Mouse (Mus musculus) frontal cortex, postnatal 36 days (tissue): Measurements from ENCODE around the gene Nrp2.

ENCODE experiments used
- DNase-seq, 2 experiments: peaks; one replicate each; pipeline ENCODE4 v3.0.0; 2022; ENCODE audit warnings: low spot score in 2 of 2

The Nrp2 gene

DNA sequence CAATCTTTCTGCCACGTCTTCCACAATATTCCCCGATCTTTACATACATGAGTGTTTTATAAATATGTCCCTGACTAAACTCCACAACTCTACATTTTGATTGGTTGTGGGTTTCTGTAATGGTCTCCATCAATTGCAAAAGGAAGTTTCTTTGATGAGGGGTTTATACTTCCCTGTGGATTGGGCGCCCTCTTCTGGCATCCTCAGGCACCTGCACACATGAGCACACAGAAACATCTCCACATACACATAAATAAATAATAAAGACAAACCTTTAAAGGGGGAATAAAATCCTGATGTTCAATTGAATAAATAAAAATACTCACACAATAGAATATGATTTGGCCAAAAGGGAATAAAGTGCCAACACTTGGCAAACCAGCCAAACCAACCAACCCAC is 117.1 kb downstream of the Nrp2 start:
- DNase-seq: no peak

DNA sequence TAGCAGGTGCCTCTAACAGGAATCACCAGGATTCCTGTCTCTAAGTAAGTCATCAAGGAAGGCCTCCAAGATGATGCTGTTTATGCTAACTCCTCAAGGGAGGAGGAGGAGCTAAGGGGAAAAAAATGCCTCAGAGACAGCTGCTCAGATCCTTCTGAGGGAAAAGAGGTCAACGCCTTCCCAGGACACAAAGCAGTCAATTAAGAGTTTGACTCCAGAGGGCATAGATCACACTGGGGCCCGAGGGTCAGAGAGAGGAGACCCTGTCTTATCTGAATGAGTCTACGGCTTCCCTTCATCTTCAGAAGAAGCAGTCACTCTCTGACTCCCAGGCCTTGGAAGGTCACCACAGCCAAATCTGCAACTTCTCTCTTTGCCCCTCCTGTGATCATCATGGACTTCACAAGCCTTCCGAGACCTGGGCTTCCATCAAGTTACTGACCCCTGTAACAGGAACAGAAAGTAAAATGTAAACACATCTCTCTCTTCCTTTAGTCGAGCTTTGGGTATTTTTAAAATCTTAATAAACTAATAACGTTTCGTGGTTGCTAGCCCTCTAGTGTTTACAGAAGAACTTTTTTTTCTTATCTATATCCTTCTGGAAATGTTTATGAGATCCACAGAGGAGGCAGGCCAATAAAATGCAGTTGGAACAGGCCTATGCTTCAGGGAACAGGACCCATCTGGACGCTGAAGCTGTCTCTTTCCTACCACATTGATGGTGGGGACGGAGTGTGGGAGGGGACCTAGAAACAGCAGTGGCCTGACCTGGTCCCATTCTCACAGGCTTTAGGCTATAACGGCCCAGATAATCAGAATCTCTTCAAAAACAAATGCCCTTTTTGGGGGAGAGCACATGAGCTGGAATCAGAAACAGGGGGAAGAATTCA is 118.7 kb downstream of the Nrp2 start:
- DNase-seq: no peak

DNA sequence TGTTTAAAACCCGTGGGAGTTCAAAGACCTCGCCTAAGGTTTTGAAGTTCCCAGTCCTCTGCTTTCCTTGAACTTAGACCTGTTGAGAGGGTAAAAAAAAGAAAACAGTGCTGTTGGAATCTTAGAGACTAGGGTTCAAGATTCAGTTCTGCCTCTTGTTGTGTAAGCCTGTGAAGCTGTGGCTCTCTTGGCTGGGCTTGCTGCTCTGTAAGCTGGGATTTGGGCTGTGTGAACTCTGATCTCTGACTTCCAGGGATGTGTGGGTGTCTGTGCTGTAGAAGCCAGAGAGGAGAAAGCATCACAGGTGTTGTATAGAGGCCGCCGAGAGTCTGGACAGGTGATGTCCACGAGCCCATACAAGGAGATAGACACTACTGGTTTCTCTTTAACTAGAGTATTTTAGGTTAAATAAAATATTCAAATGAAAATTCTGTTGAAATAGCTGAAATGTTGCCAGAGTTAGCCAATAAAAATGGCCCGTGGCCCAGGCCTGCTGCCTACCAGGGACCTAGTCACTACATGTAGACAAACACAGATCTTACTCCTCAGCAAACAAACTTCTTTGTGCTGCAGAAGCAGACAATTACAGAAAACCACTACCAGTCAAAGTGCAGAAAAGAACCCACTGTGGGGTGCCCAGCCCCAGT is 120.6 kb downstream of the Nrp2 start:
- no peak for DNase-seq

DNA sequence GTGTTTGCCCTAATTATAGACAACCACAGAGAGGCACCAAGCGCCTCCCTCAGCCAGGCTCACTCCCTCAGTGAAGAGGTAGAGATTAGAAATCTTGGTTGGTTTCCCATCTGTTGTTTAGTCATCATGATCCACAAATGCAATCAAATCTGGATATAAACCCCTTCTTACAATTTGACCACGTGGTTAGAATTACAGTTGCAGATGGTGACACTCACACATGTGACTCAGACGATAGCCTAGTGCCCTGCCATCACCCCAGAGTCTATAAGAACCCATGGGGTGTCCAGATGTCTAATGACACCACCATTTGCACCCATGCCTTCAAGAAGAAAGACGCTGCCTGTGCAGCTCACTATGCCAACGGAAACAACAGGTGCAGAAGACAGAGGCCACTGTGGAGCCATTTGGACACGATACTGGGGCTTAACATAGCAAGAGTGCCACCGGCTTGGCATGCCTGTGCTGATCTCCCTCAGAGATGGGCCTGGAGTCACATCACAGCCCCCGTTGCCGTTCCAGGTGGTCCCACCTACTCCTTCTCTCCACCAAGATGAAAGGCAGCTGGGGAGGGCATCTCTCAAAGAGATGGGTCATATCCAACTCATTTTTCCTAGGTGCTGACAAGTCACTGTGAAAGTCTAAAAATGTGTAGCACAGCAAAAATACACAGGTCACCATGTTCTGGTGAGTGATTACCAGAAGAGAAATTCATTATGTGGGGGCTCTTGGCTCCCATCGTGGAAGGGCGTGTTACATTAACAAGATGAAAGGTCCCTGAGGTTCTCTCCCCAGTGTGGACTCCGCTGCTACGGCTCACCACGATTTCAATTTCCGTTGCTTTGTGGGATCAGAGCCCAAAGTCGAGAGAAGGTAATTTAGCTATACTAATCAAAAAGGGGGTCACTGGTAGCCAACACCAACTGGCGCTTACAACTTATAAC is 123.0 kb downstream of the Nrp2 start:
- no peak for DNase-seq

DNA sequence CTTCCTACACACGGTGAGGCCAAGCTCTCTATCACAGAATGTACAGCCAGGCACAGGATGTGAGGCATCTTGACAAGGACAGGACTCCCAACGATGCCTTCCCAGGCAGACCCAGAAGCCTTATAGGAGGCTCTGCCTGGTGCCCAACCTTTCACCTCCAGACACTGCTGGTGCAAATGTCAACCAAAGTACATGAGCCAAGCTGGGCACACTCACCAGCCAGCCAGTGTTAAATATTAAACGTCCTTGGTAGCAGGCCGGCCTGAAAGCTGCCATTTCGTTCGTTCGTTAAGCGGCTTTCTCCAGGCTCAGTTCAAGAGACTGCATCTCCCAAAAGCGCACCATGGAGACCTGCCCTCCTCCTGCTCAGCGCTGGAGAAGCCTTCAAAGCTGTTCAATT is 124.2 kb downstream of the Nrp2 start:
- no peak for DNase-seq

DNA sequence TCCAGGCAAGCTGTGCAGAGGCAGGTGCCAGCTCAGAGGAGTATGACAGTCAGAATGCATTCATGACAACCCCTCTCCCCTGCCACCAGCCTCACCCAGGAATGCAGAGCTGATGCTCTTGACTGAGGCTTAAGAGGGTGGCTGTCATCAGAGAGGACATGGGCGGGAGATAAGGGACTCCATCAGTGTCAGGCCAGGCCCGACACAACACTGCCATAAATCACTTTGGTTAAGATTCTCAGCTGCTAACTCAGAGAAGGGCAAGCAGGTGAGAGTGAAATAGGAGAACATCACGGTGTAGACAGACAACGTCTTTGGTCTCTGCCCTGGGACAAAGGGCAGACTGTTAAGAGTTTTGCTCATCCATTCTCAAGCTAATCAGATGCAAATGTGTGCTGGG is 125.1 kb downstream of the Nrp2 start:
- no peak for DNase-seq

DNA sequence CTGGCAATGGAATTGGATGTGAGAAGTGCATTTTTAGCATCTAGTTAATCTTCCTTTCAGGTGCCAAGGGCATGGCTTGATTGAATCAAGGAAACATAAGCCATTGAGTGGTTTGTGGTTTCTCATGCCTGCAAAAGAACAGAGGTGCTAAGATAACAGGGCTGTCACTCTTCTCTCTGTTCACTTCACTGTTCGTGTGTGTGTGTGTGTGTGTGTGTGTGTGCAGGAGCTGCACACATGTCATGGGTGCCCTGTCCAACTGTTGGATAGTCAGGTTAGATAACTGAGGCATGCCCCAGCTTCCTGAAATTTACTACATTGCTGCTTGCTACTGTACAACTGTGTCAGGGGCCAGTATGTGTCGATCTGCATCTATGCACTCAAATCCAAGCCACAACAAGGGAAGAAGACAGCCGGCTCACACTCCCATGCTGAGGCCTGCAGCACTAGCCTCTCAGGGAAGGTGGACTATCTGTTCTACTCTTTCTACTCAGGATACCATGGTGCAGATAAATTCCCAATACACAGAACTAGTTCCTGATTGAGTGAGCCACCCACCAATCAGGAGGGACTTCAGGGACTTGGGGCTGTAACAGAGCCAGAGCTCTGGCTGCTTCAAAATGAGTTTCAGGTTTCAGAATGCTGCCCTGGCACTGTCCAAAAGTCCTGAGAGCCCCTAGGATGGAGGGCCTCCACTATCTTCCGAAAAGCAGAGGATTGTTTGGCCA is 126.8 kb downstream of the Nrp2 start:
- no peak for DNase-seq

DNA sequence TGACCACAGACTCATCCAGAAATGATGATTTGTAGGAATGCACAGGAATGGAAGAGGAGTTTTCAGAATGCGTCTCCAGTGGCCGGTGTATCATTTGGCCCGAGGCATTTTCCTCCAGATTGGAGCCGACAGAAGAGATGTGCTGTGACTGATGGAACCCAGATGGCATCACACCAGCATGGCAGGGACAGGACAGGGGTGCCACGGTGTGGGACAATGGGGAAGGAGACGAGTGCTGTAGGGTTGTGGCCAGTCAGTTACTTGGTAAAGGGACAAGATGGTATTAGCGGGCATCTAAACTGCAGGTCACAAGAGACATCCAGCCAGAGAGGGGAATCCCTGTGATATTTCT is 127.3 kb downstream of the Nrp2 start:
- DNase-seq: no peak

DNA sequence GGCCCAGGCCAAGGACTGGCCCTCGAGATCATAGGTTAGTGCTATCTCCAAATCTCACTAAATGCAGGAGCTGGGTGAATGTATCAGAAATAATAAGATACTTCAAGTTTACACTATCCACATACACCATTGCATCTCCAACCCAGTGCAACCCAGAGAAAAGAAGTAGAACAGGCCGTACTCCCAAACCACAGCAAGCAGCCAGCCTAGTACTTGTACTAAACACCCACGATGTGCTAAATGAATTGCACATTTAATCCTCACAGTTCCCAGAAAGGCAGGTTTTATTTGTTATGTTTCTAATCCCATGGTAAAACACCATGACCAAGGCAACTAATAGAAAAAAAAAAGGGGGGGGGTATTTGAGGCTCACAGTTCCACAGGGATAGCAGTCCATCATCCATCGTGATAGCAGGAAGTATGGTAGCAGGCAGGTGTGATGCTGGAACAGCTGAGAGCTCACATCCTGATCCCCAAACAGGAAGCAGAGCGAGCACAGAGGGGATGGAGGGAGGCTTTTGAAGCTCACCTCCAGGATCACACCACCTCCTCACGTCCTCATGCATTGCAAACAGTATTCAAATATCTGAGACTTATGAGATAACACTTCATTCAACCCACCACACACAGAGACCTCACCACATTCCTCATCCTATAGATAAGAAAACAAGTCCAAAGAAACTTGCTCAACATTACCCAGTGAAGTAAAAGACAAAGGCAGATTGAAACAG is 128.8 kb downstream of the Nrp2 start:
- no peak for DNase-seq

DNA sequence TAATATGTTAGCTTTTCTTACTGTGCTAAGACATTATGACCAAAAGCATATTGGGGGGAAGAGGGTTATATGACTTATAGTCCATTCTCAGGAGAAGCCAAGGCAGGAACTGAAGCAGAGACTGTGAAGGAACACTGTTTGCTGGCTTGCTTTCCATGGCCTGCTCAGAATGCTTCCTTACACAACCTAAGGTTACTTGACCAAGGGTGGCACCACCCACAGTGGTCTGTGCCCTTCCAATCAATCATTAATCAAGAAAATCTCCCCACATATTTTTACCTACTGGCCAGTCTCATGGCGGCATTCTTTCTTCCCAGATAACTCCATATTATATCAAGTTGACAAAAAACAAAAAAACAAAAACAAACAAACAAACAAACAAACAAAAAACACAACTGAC is 130.3 kb downstream of the Nrp2 start:
- DNase-seq: no peak

DNA sequence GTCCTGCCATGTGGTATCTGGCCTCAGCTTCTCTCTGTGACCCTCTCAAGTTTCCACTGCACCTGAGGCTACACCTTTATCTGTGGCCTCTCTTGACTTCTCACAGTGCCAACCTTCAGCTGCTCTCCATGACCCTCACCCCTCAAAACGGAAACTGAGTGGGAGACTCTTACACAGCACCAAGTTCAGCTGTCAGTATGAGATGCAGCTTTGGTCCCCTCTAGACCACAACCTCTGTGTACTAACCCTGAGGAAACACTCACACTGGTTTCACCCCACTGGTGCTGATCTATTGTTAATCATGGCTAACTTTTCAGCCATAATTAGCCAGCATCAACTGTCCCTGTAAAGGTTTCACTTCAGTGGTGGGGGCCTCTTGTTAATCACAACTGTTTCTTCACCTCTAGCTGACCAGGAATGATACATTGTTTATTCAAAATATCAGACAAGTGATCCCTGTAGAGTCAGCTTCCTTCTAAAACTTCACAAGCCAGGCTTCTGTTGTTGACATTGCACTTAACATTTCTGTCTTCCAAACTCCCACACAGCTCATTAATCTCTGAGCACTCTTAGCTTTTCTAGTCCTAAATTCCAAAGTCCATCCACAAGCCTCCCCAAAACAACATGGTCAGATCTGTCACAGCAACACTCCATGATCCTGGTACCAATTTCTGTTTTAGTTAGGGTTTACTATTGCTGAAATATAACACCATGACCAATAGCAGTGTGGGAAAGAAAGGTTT is 131.5 kb downstream of the Nrp2 start:
- no peak for DNase-seq

DNA sequence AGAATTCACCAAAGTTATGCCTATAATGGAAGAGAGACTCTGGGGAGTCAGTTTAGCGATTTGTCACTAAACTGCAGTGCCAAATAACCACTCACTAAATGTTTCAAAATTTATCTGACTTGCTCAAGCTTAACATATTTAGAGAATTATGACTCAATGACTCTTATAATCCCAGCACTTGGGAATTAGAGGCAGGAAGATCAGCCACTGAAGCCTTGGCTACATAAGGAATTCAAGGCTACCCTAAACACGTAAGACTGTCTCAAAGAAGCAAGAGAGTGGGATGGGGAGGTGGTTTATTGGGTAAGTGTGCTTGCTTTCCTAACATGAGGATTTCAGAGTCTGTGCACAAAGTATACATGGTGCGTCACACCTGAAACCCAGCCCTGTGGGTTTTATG is 135.0 kb downstream of the Nrp2 start:
- no peak for DNase-seq

DNA sequence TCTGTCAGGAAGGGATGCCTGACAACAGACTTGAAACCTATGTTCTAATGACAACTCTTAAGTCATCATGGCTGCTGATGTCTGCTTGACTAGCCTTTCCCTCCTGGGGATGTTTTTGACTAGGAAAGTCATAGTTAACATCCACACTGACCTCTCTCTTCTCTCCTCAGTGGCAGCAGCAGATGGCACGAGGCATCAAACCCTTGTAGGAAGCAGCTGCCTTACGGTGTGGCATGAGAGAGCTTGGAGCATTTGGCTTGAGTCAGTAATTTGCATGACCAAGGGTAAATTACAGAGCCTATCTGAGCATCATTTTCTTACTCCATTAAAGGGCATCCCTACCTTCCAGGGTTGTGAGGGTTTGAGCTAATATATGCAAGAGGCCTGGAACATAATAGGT is 135.5 kb downstream of the Nrp2 start:
- no peak for DNase-seq

DNA sequence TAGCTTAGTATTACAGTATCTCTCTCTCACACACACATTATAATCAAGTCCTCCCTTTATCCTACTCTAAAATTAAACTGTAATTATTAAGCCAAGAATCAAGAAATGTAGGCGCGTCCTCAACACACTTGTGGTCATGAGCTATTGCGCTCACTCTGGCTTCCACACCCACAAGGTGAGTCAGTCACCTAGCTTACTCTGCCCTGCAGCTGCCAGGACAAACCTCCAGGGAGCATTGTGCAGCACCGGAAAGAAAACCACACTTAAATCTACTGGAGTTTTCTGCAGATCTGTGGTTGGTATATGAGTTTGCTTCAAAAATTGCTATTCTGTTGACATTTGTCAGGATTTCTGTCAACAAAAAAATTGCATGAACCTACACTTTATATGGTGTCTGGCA is 140.1 kb downstream of the Nrp2 start:
- DNase-seq: no peak

DNA sequence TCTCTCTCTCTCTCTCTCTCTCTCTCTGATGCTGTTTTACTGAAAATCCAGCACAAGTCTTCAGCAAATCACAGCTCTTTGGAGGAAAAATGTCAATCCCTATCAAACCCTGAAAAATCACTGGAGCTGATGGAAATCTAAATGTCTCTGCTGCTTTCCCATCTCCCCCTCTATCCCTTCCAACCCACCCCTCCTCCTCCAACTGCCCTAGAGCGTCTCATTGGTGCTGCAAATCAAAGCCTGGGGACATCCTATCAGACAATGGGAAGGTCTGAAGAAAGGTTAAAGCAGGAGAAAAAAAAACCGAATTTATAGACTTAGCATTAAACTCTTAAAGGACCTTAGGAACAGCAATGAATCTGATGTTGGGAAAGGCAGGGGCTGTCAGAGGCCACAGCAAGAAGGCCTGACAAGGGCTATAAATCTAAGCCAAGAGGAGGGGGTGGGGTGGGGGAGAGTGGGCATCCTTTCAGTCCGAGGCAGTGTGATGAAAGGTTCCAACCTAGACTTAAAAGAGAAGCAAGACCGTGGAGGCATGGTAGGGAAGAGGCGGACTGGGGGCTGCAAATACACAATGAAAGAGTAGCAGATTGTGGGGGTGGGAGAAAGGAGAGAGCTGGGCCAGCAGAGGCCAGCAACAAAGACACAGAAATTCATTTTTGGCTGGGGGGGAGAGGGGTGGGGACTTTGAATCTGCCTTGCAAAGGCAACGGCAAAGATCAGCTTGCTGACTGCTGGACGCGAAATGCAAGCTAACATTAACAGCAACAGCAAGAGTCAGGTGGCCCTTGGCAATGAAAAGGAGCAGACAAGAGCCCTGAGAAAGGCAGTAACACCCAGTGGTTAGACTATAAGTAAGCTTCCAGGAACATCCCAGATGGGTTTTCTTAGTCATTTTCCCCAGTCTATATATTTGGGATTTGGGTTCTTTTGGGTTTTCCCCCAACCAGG is 148.2 kb downstream of the Nrp2 start:
- DNase-seq: no peak

DNA sequence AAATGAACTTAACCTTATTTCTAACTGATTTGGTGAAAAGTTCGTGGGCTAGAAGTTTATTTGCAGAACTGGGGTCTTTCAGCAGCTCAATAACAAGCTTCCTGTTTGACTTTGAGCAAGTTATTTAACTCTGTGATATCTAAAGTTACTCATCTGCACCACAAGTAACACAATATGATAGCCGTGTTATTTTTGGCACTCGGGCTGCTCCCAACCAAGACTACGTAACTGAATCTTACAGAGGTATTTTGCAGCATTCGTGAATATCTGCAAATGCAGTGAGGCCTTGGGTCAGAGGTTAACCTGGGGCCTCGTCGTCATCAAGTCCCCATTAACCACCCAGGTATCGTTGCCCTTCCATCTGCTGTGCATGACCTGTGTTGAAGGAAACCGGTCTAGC is 150.3 kb downstream of the Nrp2 start:
- no peak for DNase-seq

DNA sequence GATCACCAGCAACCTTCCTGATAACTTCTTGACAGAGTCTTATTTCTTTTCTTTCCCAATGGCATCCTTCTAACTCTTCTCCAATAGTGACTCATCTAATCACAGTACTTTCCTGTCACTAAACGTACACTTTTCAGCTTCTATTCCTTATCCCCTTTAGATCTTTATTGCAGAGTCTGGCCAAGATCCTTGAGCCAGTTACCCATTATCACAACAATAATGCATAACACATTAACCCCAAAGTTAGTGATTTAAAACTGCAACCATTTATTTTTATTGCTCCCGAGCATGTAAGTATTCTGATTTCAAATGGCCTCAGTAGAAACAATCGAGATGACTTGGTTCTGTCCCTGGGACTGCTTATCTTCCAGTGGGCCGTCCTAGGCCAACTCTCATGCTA is 150.9 kb downstream of the Nrp2 start:
- no peak for DNase-seq

DNA sequence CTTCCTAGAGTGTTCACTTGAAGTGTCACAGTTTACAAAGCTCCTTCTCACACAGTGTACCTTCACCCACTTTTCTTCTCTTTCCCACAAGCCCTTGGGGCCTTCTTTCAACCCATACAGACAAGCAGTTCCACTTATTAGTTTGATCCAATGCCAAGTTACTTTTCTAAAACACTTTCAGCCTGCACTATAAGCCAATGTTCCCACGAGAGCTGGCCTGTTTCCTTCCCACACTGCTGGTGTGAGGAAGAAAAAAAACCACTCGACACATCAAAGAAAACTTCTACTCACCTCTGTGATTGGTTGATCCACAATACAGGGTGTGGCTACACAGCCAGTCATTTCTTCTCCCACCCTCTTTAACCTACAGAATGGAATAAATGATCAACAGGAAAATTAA is 156.0 kb downstream of the Nrp2 start:
- DNase-seq: no peak
